Mouse (Mus musculus) forebrain, embryonic 16.5 days (tissue): ENCODE data around the gene Epc2. TPM values are rescaled to one million over a fixed set of nuclear protein-coding genes. Genes with fewer than 3 reads are reported as not detected.

Experiments used
- ATAC-seq: fragments of 200-750 bp; cut with Nextera tagmentation; 2 replicates; pipeline ENCODE4 v1.8.0; 2017; ENCODE audit warnings: mild to moderate bottlenecking, moderate library complexity
- H3K27ac ChIP-seq: fragments of 300-500 bp; sonication (generic); 2 replicates; pipeline ENCODE4 v1.5.1; 2014; ENCODE audit warnings: low read length, control low read depth
- H3K27me3 ChIP-seq: fragments of 300-500 bp; sonication (generic); replicated peaks from 2 replicates; pipeline ENCODE4 v1.6.1; 2014; ENCODE audit warnings: low read length; ENCODE audit not compliant: control insufficient read depth, insufficient read depth
- H3K36me3 ChIP-seq: fragments of 300-500 bp; sonication (generic); 2 replicates; pipeline ENCODE4 v1.6.1; 2014; ENCODE audit not compliant: control insufficient read depth, insufficient read depth
- H3K4me1 ChIP-seq: fragments of 300-500 bp; sonication (generic); replicated peaks from 2 replicates; pipeline ENCODE4 v1.6.1; 2014; ENCODE audit warnings: low read length; ENCODE audit not compliant: control insufficient read depth, insufficient read depth
- H3K4me2 ChIP-seq: fragments of 300-500 bp; sonication (generic); 2 replicates; pipeline ENCODE4 v1.6.1; 2014; ENCODE audit warnings: mild to moderate bottlenecking, low read length, control low read depth
- H3K4me3 ChIP-seq: fragments of 300-500 bp; sonication (generic); replicated peaks from 2 replicates; pipeline ENCODE4 v1.5.1; 2014; ENCODE audit warnings: mild to moderate bottlenecking, low read length, control low read depth
- H3K9ac ChIP-seq: fragments of 300-500 bp; sonication (generic); replicated peaks from 2 replicates; pipeline ENCODE4 v1.6.1; 2014; ENCODE audit warnings: low read depth, low read length, control low read depth
- H3K9me3 ChIP-seq: fragments of 300-500 bp; sonication (generic); 2 replicates; pipeline ENCODE4 v1.6.1; 2016; ENCODE audit warnings: low read length; ENCODE audit not compliant: control insufficient read depth
- WGBS: fragments of 180-500 bp; shearing (Covaris S2); extraction: QIAGEN DNeasy Blood & Tissue Kit; methylation state at CpG from one replicate; pipeline ENCODE4 v1.1.7; 2014; 5-methylcytosine and 5-hydroxymethylcytosine counted together
- polyA plus RNA-seq: library from polyadenylated mRNA; unstranded; fragments of >200 nt; fragmentation: Nextera tagmentation; extraction: Ambion mirVana; gene quantifications from 2 replicates; pipeline ENCODE4 v1.2.1, GENCODE M21; 2015

Epc2 gene
- polyA plus RNA-seq, 1 experiment from 2014 or later, result 13.7 TPM

- no peaks in the 10 kb centered on the region for H3K9me3 ChIP-seq
- WGBS, result 85% methylated on average over 10 of the region's 10 CpGs
- no peaks in the 10 kb centered on the region for H3K36me3 ChIP-seq
- H3K4me2 ChIP-seq, result no peak overlapping the region
- no peak for ATAC-seq
- no peak overlapping the region for H3K27ac ChIP-seq
- H3K9ac ChIP-seq, result no peak overlapping the region
- no peak overlapping the region for H3K4me3 ChIP-seq
- H3K4me1 ChIP-seq, result no peaks in the 10 kb centered on the region
- no peaks in the 10 kb centered on the region for H3K27me3 ChIP-seq
These were observed 25.1 kb upstream of the Epc2 start for GRCm38 (mm10) chr2:49426175-49426574.

- no peak for ATAC-seq
- no peaks in the 10 kb centered on the region for H3K9me3 ChIP-seq
- WGBS, result 97% methylated on average over 1 of the region's 1 CpGs
These were observed 20.3 kb upstream of the Epc2 start for GRCm38 (mm10) chr2:49431015-49431414.

GRCm38 (mm10) chr2:49433211-49433610, 18.1 kb upstream of the Epc2 start:
- no peak for ATAC-seq
- 73% methylated on average over 9 of the region's 9 CpGs for whole genome bisulfite sequencing
- Histone ChIP-seq H3K4me3 (no peak overlapping the region), H3K4me1 (no peaks in the 10 kb centered on the region), H3K9me3 (no peaks in the 10 kb centered on the region), H3K27me3 (no peaks in the 10 kb centered on the region), H3K9ac (no peak overlapping the region), H3K27ac (no peak overlapping the region), H3K36me3 (no peaks in the 10 kb centered on the region), H3K4me2 (no peak overlapping the region)

More at GRCm38 (mm10) chr2:49431015-49431414, 20.3 kb upstream of the Epc2 start:
- Histone ChIP-seq H3K4me1 (no peaks in the 10 kb centered on the region), H3K27me3 (no peaks in the 10 kb centered on the region), H3K9ac (no peak overlapping the region), H3K27ac (no peak overlapping the region), H3K4me3 (no peak overlapping the region), H3K4me2 (no peak overlapping the region), H3K36me3 (no peaks in the 10 kb centered on the region)

GRCm38 (mm10) chr2:49446238-49446637, 5.0 kb upstream of the Epc2 start:
- WGBS, result 73% methylated on average over 2 of the region's 2 CpGs
- Histone ChIP-seq H3K9ac (no peak overlapping the region), H3K9me3 (no peaks in the 10 kb centered on the region), H3K27me3 (no peaks in the 10 kb centered on the region), H3K36me3 (no peaks in the 10 kb centered on the region), H3K4me3 (no peak overlapping the region), H3K27ac (no peak overlapping the region), H3K4me1 (peaks cover 6% of the 10 kb centered on the region), H3K4me2 (no peak overlapping the region)
- ATAC-seq, result no peak

GRCm38 (mm10) chr2:49447586-49448475, 3.5 kb upstream of the Epc2 start:
- no peaks in the 10 kb centered on the region for H3K27me3 ChIP-seq
- no peak overlapping the region for H3K9ac ChIP-seq
- H3K27ac ChIP-seq, result no peak overlapping the region
- no peak overlapping the region for H3K4me3 ChIP-seq
- no peaks in the 10 kb centered on the region for H3K36me3 ChIP-seq
- H3K9me3 ChIP-seq, result no peaks in the 10 kb centered on the region
- peaks cover 6% of the 10 kb centered on the region for H3K4me1 ChIP-seq
- no peak overlapping the region for H3K4me2 ChIP-seq
- no peak for ATAC-seq
- WGBS, result 28% methylated on average over 8 of the region's 8 CpGs

- Histone ChIP-seq H3K27ac (no peak overlapping the region; the same call in 1 of the 2 replicates), H3K36me3 (no peaks in the 10 kb centered on the region), H3K9me3 (no peaks in the 10 kb centered on the region), H3K9ac (peak overlapping the region; percentile 96; the same call in 1 of the 2 replicates), H3K4me2 (peak overlapping the region; percentile 72), H3K27me3 (no peaks in the 10 kb centered on the region), H3K4me1 (peaks cover 15% of the 10 kb centered on the region), H3K4me3 (peak overlapping the region; percentile 98)
- WGBS, result 4% methylated on average over 4 of the region's 4 CpGs
- no peak for ATAC-seq
These were observed 819 bp upstream of the Epc2 start for GRCm38 (mm10) chr2:49450467-49450866.

GRCm38 (mm10) chr2:49451637-49452211, 438 bp downstream of the Epc2 start:
- Histone ChIP-seq H3K4me1 (peaks cover 18% of the 10 kb centered on the region), H3K9me3 (no peaks in the 10 kb centered on the region), H3K9ac (peak overlapping the region; percentile 96), H3K27ac (peak overlapping the region; percentile 100), H3K4me3 (peak overlapping the region; percentile 98), H3K36me3 (no peaks in the 10 kb centered on the region), H3K4me2 (peak overlapping the region; percentile 68), H3K27me3 (no peaks in the 10 kb centered on the region)
- WGBS, result under 1% methylated on average over 42 of the region's 64 CpGs
- ATAC-seq, result peak; percentile 88

GRCm38 (mm10) chr2:49452451-49453081, 1.3 kb downstream of the Epc2 start:
- H3K9ac ChIP-seq, result peak overlapping the region; percentile 96
- ATAC-seq, result peak; percentile 65
- no peaks in the 10 kb centered on the region for H3K36me3 ChIP-seq
- H3K27me3 ChIP-seq, result no peaks in the 10 kb centered on the region
- peaks cover 18% of the 10 kb centered on the region for H3K4me1 ChIP-seq
- H3K4me2 ChIP-seq, result peak overlapping the region; percentile 68
- under 1% methylated on average over 37 of the region's 37 CpGs for WGBS
- H3K9me3 ChIP-seq, result no peaks in the 10 kb centered on the region
- H3K27ac ChIP-seq, result peak overlapping the region; percentile 100
- H3K4me3 ChIP-seq, result peak overlapping the region; percentile 98

GRCm38 (mm10) chr2:49457797-49458196, 6.5 kb downstream of the Epc2 start:
- Histone ChIP-seq H3K4me3 (no peak overlapping the region), H3K4me2 (no peak overlapping the region), H3K27ac (no peak overlapping the region), H3K27me3 (no peaks in the 10 kb centered on the region), H3K36me3 (no peaks in the 10 kb centered on the region), H3K9me3 (peaks cover 3% of the 10 kb centered on the region; the same call in 1 of the 2 replicates), H3K4me1 (peaks cover 12% of the 10 kb centered on the region), H3K9ac (no peak overlapping the region)
- WGBS, result 88% methylated on average over 2 of the region's 2 CpGs
- ATAC-seq, result no peak
